Mouse (Mus musculus) embryonic facial prominence, embryonic 15.5 days (tissue): ENCODE results near the gene Cdr1. TPM values are rescaled to one million over a fixed set of nuclear protein-coding genes. Genes with fewer than 3 reads are reported as not detected.

Experiments used
- ATAC-seq: fragments of 200-750 bp; cut with Nextera tagmentation; 2 replicates; pipeline ENCODE4 v1.8.0; 2017; ENCODE audit warnings: low read depth, moderate TSS enrichment; ENCODE audit not compliant: insufficient number of reproducible peaks, low FRiP score, low TSS enrichment
- H3K27ac ChIP-seq: fragments of 300-500 bp; sonication (generic); replicated peaks from 2 replicates; pipeline ENCODE4 v1.5.1; 2015; ENCODE audit warnings: mild to moderate bottlenecking, inconsistent platforms
- H3K27me3 ChIP-seq: fragments of 300-500 bp; sonication (generic); 2 replicates; pipeline ENCODE4 v1.6.1; 2015; ENCODE audit warnings: inconsistent platforms
- H3K36me3 ChIP-seq: fragments of 300-500 bp; sonication (generic); 2 replicates; pipeline ENCODE4 v1.6.1; 2015; ENCODE audit warnings: mild to moderate bottlenecking, inconsistent platforms
- H3K4me1 ChIP-seq: fragments of 300-500 bp; sonication (generic); 2 replicates; pipeline ENCODE4 v1.6.1; 2015; ENCODE audit warnings: inconsistent platforms
- H3K4me2 ChIP-seq: fragments of 300-500 bp; sonication (generic); replicated peaks from 2 replicates; pipeline ENCODE4 v1.6.1; 2015; ENCODE audit warnings: mild to moderate bottlenecking, inconsistent platforms
- H3K4me3 ChIP-seq: fragments of 300-500 bp; sonication (generic); replicated peaks from 2 replicates; pipeline ENCODE4 v1.5.1; 2015; ENCODE audit warnings: mild to moderate bottlenecking, inconsistent platforms
- H3K9ac ChIP-seq: fragments of 300-500 bp; sonication (generic); 2 replicates; pipeline ENCODE4 v1.6.1; 2015; ENCODE audit warnings: inconsistent platforms
- H3K9me3 ChIP-seq: fragments of 300-500 bp; sonication (generic); replicated peaks from 2 replicates; pipeline ENCODE4 v1.6.1; 2016; ENCODE audit warnings: inconsistent platforms
- WGBS: fragments of 180-500 bp; shearing (Covaris S2); methylation state at CpG from one replicate; pipeline ENCODE4 v1.1.7; 2015; 5-methylcytosine and 5-hydroxymethylcytosine counted together
- microRNA-seq: library from miRNA; unstranded; fragments of <30 nt; microRNA quantifications from one replicate; pipeline ENCODE4, GENCODE M21; 2016; ENCODE audit warnings: borderline number of aligned reads
- polyA plus RNA-seq: library from polyadenylated mRNA; unstranded; fragments of >200 nt; fragmentation: Nextera tagmentation; extraction: Ambion mirVana; gene quantifications from 2 replicates; pipeline ENCODE4 v1.2.1, GENCODE M21; 2015

Cdr1 gene
- polyA plus RNA-seq, result not detected in 2 replicates

DNA sequence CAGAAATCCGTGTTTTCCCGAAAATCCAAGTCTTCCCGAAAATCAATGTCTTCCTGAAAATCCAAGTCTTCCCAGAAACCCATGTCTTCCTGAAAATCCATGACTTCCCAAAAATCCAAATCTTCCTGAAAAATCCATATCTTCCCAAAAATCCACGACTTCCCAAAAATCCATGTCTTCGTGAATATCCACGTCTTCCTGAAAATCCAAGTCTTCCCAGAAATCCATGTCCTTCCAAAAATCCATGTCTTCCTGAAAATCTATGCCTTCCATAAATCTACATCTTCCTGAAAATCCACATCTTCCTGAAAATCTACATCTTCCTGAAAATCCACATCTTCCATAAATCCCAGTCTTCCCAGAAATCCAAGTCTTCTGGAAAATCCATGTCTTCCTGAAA, at the start of gene Cdr1:
Gene Cdr1, minus strand, starts transcription at position 101 of the 400 bp plus-strand sequence.
- Histone ChIP-seq H3K4me1 (no peaks in the 10 kb centered on the region), H3K9ac (no peak within 1 kb of the TSS), H3K9me3 (no peaks in the 10 kb centered on the region; the same call in 1 of the 2 replicates), H3K4me3 (no peak within 1 kb of the TSS), H3K4me2 (no peak within 1 kb of the TSS), H3K27ac (no peak within 1 kb of the TSS), H3K36me3 (no peaks in the 10 kb centered on the region), H3K27me3 (no peaks in the 10 kb centered on the region)
- 92% methylated on average over 6 of the region's 6 CpGs for WGBS
- ATAC-seq, result no peak

DNA sequence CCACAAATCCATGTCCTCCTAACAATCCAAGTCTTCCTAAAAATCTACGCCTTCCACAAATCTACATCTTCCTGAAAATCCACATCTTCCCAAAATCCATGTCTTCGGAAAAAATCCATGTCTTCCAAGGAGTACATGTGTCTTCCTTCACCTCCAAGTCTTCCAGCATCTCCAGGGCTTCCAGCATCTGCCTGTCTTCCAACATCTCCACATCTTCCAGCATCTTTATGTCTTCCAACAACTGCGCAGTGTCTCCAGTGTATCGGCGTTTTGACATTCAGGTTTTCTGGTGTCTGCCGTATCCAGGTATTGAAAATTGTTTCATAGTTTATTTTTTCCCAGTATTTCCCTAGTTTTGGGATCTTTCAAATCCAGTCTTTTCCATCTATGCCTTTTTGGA, 511 bp upstream of the Cdr1 start:
- no peaks in the 10 kb centered on the region for H3K4me1 ChIP-seq
- no peak overlapping the region for H3K4me2 ChIP-seq
- H3K36me3 ChIP-seq, result no peaks in the 10 kb centered on the region
- no peak overlapping the region for H3K27ac ChIP-seq
- H3K9ac ChIP-seq, result no peak overlapping the region
- WGBS, result 92% methylated on average over 6 of the region's 6 CpGs
- no peaks in the 10 kb centered on the region for H3K27me3 ChIP-seq
- H3K4me3 ChIP-seq, result no peak overlapping the region
- ATAC-seq, result no peak
- H3K9me3 ChIP-seq, result no peaks in the 10 kb centered on the region; the same call in 1 of the 2 replicates

DNA sequence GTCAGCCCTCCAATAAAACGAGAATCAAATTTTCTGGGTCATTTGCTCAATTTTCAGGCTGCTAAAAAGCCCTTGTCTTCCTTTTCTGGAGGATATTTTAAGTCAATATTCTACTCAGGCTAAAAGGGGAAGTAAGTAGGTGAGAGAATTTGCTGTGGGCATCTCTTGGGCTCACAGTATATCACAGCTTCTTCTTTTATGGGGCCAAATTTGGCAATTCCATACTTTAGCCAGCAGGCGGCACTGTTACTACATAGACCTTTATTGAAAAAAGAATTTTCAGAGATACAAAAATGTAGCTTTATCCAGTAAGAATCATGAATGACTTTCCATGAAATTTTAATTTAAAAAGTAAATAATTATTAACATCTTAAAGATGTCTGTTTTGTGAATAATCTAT, 18.8 kb downstream of the Cdr1 start:
- H3K4me3 ChIP-seq, result no peak overlapping the region
- WGBS, result 35% methylated on average over 2 of the region's 2 CpGs
- H3K27ac ChIP-seq, result no peak overlapping the region
- H3K36me3 ChIP-seq, result no peaks in the 10 kb centered on the region
- no peak for ATAC-seq
- no peak overlapping the region for H3K4me2 ChIP-seq
- H3K9me3 ChIP-seq, result no peaks in the 10 kb centered on the region
- no peaks in the 10 kb centered on the region for H3K4me1 ChIP-seq
- H3K27me3 ChIP-seq, result no peaks in the 10 kb centered on the region
- H3K9ac ChIP-seq, result no peak overlapping the region

GRCm38 (mm10) chrX:61161249-61161648, 24.1 kb downstream of the Cdr1 start:
- WGBS, result 63% methylated on average over 2 of the region's 2 CpGs
- Histone ChIP-seq H3K9me3 (no peaks in the 10 kb centered on the region), H3K9ac (no peak overlapping the region), H3K36me3 (no peaks in the 10 kb centered on the region), H3K4me2 (no peak overlapping the region), H3K27ac (no peak overlapping the region), H3K4me1 (no peaks in the 10 kb centered on the region), H3K4me3 (no peak overlapping the region), H3K27me3 (no peaks in the 10 kb centered on the region)
- no peak for ATAC-seq

DNA sequence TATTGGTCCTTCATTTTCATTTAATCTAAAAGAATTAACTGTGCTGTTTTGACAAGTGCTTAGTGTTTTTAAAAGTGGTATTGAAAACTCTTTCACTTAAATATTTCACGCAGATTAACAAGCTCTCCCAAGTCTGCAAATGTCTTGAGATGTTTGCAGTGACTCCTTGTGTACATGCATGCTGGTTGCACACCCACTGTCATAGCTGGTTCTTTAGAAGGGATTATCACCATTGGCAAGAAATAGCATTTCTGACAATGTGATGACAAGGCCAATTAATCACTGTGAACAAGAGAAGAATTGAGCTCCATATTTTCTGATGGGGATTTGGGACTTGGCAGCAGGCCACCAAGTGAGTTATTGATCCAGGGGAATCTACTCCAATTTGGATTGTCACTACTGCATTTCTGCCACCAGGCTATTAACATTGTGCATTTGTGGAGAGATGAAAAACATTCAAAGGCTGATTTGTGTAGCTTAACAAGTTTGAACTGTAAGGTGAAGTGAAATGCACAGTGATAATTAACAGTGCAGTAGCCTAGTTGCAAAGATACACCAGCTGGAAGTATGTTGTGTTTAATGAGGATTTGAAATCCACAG, 30.6 kb downstream of the Cdr1 start:
- no peaks in the 10 kb centered on the region for H3K9me3 ChIP-seq
- no peak overlapping the region for H3K9ac ChIP-seq
- H3K27me3 ChIP-seq, result no peaks in the 10 kb centered on the region
- no peak overlapping the region for H3K4me2 ChIP-seq
- no peaks in the 10 kb centered on the region for H3K4me1 ChIP-seq
- no peak overlapping the region for H3K27ac ChIP-seq
- H3K36me3 ChIP-seq, result no peaks in the 10 kb centered on the region
- whole genome bisulfite sequencing, result 74% methylated on average over 1 of the region's 1 CpGs
- no peak for ATAC-seq
- no peak overlapping the region for H3K4me3 ChIP-seq

DNA sequence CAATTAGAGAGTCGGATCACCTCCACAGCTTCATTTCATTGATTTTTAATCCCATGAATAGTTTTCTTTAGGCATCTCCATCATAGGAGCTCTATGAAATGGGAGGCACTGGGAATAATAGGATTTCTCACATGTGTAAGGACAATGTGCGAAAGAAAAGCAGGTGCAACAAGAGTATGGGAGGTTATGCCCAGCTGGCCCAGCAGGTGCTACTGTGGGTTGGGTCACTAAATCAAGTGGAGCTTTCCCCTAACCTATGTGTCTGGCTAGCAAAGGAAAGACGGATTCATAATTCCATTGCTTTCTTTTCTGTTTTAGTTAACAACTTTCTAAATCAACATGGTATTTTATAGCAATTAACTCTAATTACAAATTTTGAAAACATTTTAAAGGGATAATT, 31.1 kb downstream of the Cdr1 start:
- H3K27ac ChIP-seq, result no peak overlapping the region
- no peak for ATAC-seq
- H3K27me3 ChIP-seq, result no peaks in the 10 kb centered on the region
- no peaks in the 10 kb centered on the region for H3K9me3 ChIP-seq
- H3K4me2 ChIP-seq, result no peak overlapping the region
- H3K9ac ChIP-seq, result no peak overlapping the region
- WGBS, result 79% methylated on average over 3 of the region's 3 CpGs
- H3K4me1 ChIP-seq, result no peaks in the 10 kb centered on the region
- no peak overlapping the region for H3K4me3 ChIP-seq
- no peaks in the 10 kb centered on the region for H3K36me3 ChIP-seq

- no peaks in the 10 kb centered on the region for H3K36me3 ChIP-seq
- H3K4me3 ChIP-seq, result no peak overlapping the region
- 18% methylated on average over 2 of the region's 2 CpGs for WGBS
- H3K9ac ChIP-seq, result no peak overlapping the region
- H3K4me2 ChIP-seq, result no peak overlapping the region
- no peaks in the 10 kb centered on the region for H3K9me3 ChIP-seq
- no peak for ATAC-seq
- no peak overlapping the region for H3K27ac ChIP-seq
- H3K4me1 ChIP-seq, result no peaks in the 10 kb centered on the region
- no peaks in the 10 kb centered on the region for H3K27me3 ChIP-seq
Measured at GRCm38 (mm10) chrX:61146569-61146968, 38.8 kb downstream of the Cdr1 start.

GRCm38 (mm10) chrX:61145416-61145815, 39.9 kb downstream of the Cdr1 start:
- Histone ChIP-seq H3K4me3 (no peak overlapping the region), H3K27me3 (no peaks in the 10 kb centered on the region), H3K9me3 (no peaks in the 10 kb centered on the region), H3K4me2 (no peak overlapping the region), H3K9ac (no peak overlapping the region), H3K4me1 (no peaks in the 10 kb centered on the region), H3K27ac (no peak overlapping the region), H3K36me3 (no peaks in the 10 kb centered on the region)
- 62% methylated on average over 2 of the region's 2 CpGs for WGBS
- ATAC-seq, result no peak

GRCm38 (mm10) chrX:61134592-61134991, 50.8 kb downstream of the Cdr1 start:
- WGBS, result 69% methylated on average over 4 of the region's 4 CpGs
- Histone ChIP-seq H3K27me3 (no peaks in the 10 kb centered on the region), H3K4me2 (no peak overlapping the region), H3K4me1 (no peaks in the 10 kb centered on the region), H3K9ac (no peak overlapping the region), H3K36me3 (no peaks in the 10 kb centered on the region), H3K27ac (no peak overlapping the region), H3K9me3 (no peaks in the 10 kb centered on the region), H3K4me3 (no peak overlapping the region)
- no peak for ATAC-seq

Small RNAs within 50 kb of the gene (microRNA-seq; reads per million reads assigned to microRNA genes)
- gene Gm24396, result not detected
